Mouse (Mus musculus) regulatory T cell (primary cell): ENCODE measurements around the gene Zfp706.

Source experiments
- in situ Hi-C: fragments of 300-600 bp; cut with MboI, MseI; formaldehyde crosslinking; loops from one replicate; pipeline ENCODE4 v1.15.1; 2025; ENCODE audit warnings: high pct_unique_total_duplicates

Zfp706 gene

GRCm38 (mm10) chr15:36948866-36949546 is 58.6 kb downstream of the Zfp706 start:
- in situ Hi-C loops, result loop anchor here (10.0 kb wide), 1 partner anchor 56 kb away; the partner anchor contains the start of gene Zfp706
